Mouse (Mus musculus): ENCODE measurements at regions not wholly inside any gene's neighbourhood (a gene's known extent, or its start where the extent isn't known, plus 50 kb on each side); places are given as distances from the start of the nearest gene placed in this dataset.

GRCm38 (mm10) chr14:62042305-62043116 is 249.9 kb upstream of the Rnaseh2b start:
- POLR2A ChIA-PET, result interaction anchor here in 1 of 4 experiments (0.6 to 0.9 kb wide), 2 partner anchors 363 to 939 kb away, joined by 3 read pairs; no protein-coding TSS in a partner anchor
- CTCF ChIA-PET, result interaction anchor here (0.5 to 1.0 kb wide), 7 partner anchors 15 to 542 kb away, joined by 3 to 5 read pairs (median 3); no protein-coding TSS in a partner anchor

DNA sequence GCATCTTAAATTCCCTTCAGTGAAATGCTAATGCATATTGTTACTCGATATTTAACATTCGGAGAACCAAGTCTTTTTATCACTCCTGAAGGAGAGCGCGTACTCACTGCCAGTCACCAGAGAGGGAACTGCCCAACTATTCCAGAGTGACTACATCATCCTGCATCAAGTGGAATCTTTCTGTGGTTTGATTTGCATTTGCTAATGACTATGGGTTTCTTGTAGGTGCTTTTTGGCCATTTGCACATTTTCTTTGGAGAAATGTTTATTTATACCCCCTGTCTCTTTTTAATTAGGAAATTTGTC is 249.3 kb upstream of the Rnaseh2b start:
- CTCF ChIA-PET, result interaction anchor here in 2 of 4 experiments (0.5 to 0.9 kb wide), 2 partner anchors 146 to 541 kb away, joined by 3 to 5 read pairs; no protein-coding TSS in a partner anchor
- POLR2A ChIA-PET, result interaction anchor here in 1 of 4 experiments (0.6 to 0.9 kb wide), 2 partner anchors 364 to 939 kb away, joined by 3 read pairs; no protein-coding TSS in a partner anchor

- ChIA-PET POLR2A (no interaction called here), CTCF (no interaction called here)
Observed at GRCm38 (mm10) chr14:62050941-62051340, 241.4 kb upstream of the Rnaseh2b start.

DNA sequence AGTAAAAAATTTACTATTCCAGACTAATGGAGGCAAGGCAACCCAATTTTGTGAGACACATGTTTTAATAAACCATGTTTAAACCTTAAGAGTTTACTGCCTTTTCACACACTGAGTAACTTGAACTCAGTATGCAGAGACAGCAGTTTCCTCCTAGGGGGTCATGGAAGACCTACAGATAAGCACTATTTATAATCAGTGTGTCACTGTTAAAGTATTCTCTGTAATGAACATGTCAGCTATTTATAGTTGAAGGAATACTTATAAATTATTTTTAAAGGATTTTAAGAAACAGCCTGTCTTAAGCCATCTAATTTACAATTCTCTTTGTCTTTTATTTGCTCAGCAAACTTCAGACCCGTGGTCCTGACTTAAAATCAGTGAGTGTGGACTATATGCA is 240.5 kb upstream of the Rnaseh2b start:
- POLR2A ChIA-PET, result no interaction called here
- CTCF ChIA-PET, result no interaction called here

DNA sequence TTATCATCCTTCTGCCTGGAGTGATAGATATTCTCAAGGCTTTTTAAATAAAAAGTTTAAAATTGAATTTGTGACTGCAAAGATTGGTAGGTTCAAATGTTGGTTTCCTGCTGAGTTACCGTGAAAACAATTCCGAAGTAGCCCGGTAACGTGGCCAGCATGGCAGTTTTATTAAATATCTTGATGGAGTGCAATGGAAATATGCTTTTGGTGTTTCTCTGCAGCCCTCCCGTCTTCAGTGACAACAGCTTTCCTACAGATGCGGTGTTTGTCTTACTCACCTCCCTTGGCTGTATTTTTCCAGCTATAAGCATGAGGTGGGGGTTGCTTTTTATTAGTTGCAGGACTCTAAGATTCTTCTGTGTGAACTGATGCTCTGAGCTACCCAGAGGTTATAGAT is 239.4 kb upstream of the Rnaseh2b start:
- ChIA-PET CTCF (interaction anchor here in 1 of 4 experiments (0.6 kb wide), 1 partner anchor 42 kb away, joined by 3 read pairs; no protein-coding TSS in a partner anchor), POLR2A (interaction anchor here in 1 of 4 experiments (0.5 kb wide), 1 partner anchor 294 kb away, joined by 3 read pairs; no protein-coding TSS in a partner anchor)

- CTCF ChIA-PET, result no interaction called here
- POLR2A ChIA-PET, result interaction anchor here in 1 of 4 experiments (0.7 kb wide), 1 partner anchor 7 kb away, joined by 4 read pairs; no protein-coding TSS in a partner anchor
Observed at GRCm38 (mm10) chr14:62057096-62057495, 235.3 kb upstream of the Rnaseh2b start.

GRCm38 (mm10) chr14:62058100-62058499 is 234.3 kb upstream of the Rnaseh2b start:
- ChIA-PET POLR2A (interaction anchor here in 1 of 4 experiments (0.7 kb wide), 1 partner anchor 8 kb away, joined by 4 read pairs; no protein-coding TSS in a partner anchor), CTCF (interaction anchor here in 1 of 4 experiments (0.6 kb wide), 1 partner anchor 549 kb away, joined by 3 read pairs; no protein-coding TSS in a partner anchor)

- ChIA-PET POLR2A (no interaction called here), CTCF (interaction anchor here in 1 of 4 experiments (0.5 kb wide), 1 partner anchor 126 kb away, joined by 7 read pairs; no protein-coding TSS in a partner anchor)
Observed at GRCm38 (mm10) chr14:62071140-62071539, 221.2 kb upstream of the Rnaseh2b start.

GRCm38 (mm10) chr14:62084047-62084446 is 208.3 kb upstream of the Rnaseh2b start:
- ChIA-PET CTCF (interaction anchor here in 1 of 4 experiments (0.6 kb wide), 1 partner anchor 48 kb away, joined by 3 read pairs; no protein-coding TSS in a partner anchor), POLR2A (no interaction called here)

DNA sequence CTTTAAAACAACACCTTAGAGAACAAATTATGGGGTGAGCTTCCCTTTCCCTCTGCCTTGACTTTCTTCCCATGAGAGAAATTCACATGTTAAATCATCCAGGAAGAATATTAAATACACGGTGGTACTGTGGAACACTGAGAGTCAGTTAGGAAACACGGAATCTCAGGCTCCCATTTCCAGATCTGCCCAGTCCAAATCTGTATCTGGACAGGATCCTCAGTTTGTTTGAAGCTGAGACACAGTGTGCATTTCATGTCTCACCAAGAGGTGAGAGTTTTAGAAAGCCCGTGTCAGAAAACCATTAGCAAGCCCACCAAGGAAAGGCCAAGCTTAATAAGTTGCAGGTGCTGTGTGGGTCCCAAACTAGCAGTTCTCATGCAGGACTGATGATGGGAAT is 204.2 kb upstream of the Rnaseh2b start:
- CTCF ChIA-PET, result no interaction called here
- POLR2A ChIA-PET, result no interaction called here

- ChIA-PET POLR2A (no interaction called here), CTCF (no interaction called here)
Observed at GRCm38 (mm10) chr14:62117532-62117931, 174.9 kb upstream of the Rnaseh2b start.

DNA sequence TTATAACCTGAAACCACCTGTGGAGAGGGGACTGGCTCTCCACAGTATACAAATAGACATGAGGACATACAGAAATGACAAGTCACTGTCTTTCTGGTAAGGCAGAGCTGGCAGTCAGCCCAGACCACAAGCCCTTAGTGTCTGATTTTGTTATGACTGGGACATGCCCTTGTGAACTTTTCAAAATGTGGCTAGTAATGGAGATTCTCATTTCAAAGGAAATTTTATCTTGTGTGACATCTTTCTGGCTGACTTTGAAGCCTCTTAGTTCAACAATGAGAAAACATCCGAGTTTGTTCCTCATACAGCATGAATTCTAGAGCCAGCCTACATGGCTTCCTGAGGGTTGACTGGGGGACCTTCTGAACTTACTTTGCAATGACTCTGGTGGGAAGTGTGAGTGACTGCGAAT is 173.8 kb upstream of the Rnaseh2b start:
- ChIA-PET POLR2A (no interaction called here), CTCF (no interaction called here)

- CTCF ChIA-PET, result no interaction called here
- POLR2A ChIA-PET, result no interaction called here
Observed at GRCm38 (mm10) chr14:62128918-62129317, 163.5 kb upstream of the Rnaseh2b start.

DNA sequence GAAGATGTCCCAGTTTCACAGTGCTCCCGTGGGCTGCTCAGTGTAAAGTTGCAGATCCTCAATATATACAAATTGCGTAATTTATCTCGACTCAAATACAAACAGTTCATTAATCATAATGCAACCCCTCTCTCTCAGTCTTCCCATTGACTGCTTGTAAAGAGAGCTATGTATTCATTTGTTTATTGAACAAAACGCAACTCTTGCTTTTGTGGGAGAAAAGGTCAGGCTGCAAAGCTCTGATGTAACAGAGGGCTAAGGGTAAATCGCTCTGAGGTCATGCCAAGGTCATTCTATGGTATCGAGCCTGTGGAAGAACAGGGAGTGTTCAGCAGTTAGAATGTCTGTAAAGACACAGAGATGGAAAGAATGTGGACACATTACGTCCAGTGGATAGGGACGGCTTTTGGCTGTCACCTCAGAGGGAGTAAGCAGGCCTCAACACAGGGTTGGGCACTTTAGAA is 160.0 kb upstream of the Rnaseh2b start:
- ChIA-PET CTCF (no interaction called here), POLR2A (no interaction called here)

- ChIA-PET CTCF (interaction anchor here in 1 of 4 experiments (0.5 kb wide), 1 partner anchor 1338 kb away, joined by 4 read pairs; no protein-coding TSS in a partner anchor), POLR2A (no interaction called here)
Observed at GRCm38 (mm10) chr14:62137981-62138380, 154.4 kb upstream of the Rnaseh2b start.

DNA sequence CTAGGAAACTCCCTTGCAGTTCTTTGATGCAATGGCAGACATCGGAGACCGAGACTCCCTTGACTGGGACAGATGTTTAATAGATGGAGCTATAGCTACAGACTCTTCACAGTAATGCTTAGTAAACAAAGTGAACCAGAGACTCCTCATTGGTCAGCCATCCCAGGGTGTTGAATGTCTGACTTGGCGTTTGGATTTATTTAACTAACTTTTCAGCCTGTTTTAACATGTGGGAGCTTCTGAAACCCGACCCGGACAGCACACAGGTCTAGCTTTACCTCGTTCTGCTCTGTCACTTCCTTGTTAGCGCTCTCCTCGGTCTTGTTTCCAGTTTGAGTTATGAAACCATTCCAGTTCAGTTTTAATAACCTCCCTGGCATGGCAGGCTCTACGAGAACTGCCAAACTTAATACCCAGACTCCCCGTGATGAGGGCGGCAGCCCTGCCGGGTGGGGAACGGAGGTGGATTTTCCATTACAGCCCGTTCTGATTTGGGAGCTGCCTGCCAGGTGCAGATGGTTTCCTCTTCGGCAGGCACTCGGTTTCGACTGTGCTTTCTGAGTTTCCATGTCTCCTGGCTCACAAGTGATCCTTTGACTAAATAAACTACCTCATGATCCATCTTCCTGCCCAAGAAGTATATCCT is 147.9 kb upstream of the Rnaseh2b start:
- ChIA-PET POLR2A (no interaction called here), CTCF (no interaction called here)

GRCm38 (mm10) chr14:62157038-62157716 is 135.2 kb upstream of the Rnaseh2b start:
- ChIA-PET CTCF (interaction anchor here in 1 of 4 experiments (0.7 kb wide), 1 partner anchor 301 kb away, joined by 4 read pairs; no protein-coding TSS in a partner anchor), POLR2A (interaction anchor here in 1 of 4 experiments (0.6 kb wide), 1 partner anchor 9 kb away, joined by 3 read pairs; no protein-coding TSS in a partner anchor)

GRCm38 (mm10) chr14:62159690-62160089 is 132.7 kb upstream of the Rnaseh2b start:
- ChIA-PET POLR2A (interaction anchor here in 1 of 4 experiments (1.0 kb wide), 1 partner anchor 15 kb away, joined by 3 read pairs; no protein-coding TSS in a partner anchor), CTCF (interaction anchor here in 1 of 4 experiments (0.7 kb wide), 1 partner anchor 1710 kb away, joined by 3 read pairs; no protein-coding TSS in a partner anchor)

DNA sequence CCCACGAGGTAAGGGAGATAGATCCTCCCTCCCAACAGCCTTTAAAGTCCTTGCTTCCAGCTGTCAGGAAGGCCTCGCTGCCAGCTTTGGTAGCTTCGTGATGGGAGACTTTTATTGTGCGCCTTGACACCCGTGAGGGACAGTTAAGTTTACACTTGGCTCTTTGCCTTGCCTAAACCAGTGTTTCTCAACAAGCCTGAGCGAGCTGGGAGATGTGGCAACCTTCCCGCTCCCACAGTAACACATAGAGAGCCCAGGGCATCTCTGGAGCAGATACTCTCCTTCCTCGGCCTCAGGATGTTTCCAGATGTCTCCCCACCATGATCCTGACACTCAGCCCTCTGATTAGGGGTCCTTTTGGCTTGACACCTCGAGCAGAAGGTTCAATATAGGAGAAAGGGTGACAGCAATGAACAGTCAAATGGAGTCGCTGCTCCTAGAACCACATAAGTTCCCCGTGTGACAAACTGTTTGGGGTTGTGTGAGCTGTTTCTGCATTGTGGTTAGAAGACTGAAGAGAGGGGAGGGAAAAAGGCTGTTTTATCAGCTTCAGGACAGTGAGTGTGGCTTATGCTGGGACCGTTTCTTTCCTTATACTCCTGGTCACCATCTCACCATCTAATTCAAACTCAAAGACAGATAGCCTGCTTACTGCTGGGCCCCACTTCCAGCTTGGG is 129.1 kb upstream of the Rnaseh2b start:
- ChIA-PET CTCF (no interaction called here), POLR2A (interaction anchor here in 1 of 4 experiments (1.5 kb wide), 1 partner anchor 8 kb away, joined by 3 read pairs; no protein-coding TSS in a partner anchor)
